Mouse (Mus musculus) common myeloid progenitor, adult 5-6 weeks (primary cell): ENCODE results near the gene Ahdc1. TPM values are rescaled to one million over a fixed set of nuclear protein-coding genes. Genes with fewer than 3 reads are reported as not detected.
"Not testable (repeated sequence)": the region's sequence is repeated elsewhere in the genome, so short reads cannot be mapped to it uniquely, and the experiment has no call there.

ENCODE experiments used
- ATAC-seq: replicated peaks from 2 replicates; pipeline ENCODE4 v1.8.0; 2016; ENCODE audit warnings: low read depth, mild to moderate bottlenecking, moderate TSS enrichment, inconsistent platforms; ENCODE audit not compliant: poor library complexity, severe bottlenecking
- total RNA-seq: library from RNA; stranded (forward); fragments of 200-1000, 187-1606 nt; gene quantifications from 2 replicates; pipeline ENCODE4 v1.2.3, GENCODE M21; 2017

Gene Ahdc1
- total RNA-seq, 1 experiment from 2014 or later: 2.6 TPM

- ATAC-seq: no peak
Observed at GRCm38 (mm10) chr4:133089802-133090201, 78.7 kb downstream of the Ahdc1 start.

- no peak for ATAC-seq
Observed at GRCm38 (mm10) chr4:133090276-133090719, 79.2 kb downstream of the Ahdc1 start.

- no peak for ATAC-seq
Observed at GRCm38 (mm10) chr4:133090720-133091458, 79.8 kb downstream of the Ahdc1 start.

- peak; percentile 27 for ATAC-seq
Observed at GRCm38 (mm10) chr4:133091459-133091785, 80.4 kb downstream of the Ahdc1 start.

GRCm38 (mm10) chr4:133092453-133092901, 81.4 kb downstream of the Ahdc1 start:
- peak; percentile 45 for ATAC-seq

GRCm38 (mm10) chr4:133093056-133093455, 82.0 kb downstream of the Ahdc1 start:
- ATAC-seq: no peak

GRCm38 (mm10) chr4:133093481-133094033, 82.5 kb downstream of the Ahdc1 start:
- no peak for ATAC-seq

GRCm38 (mm10) chr4:133094255-133094654, 83.2 kb downstream of the Ahdc1 start:
- no peak for ATAC-seq

GRCm38 (mm10) chr4:133094936-133095733, 84.1 kb downstream of the Ahdc1 start:
- ATAC-seq: peak; percentile 49

GRCm38 (mm10) chr4:133095734-133096065, 84.6 kb downstream of the Ahdc1 start:
- not testable (repeated sequence) for ATAC-seq

GRCm38 (mm10) chr4:133096671-133097070, 85.6 kb downstream of the Ahdc1 start:
- ATAC-seq: not testable (repeated sequence)

GRCm38 (mm10) chr4:133101751-133102150, 90.7 kb downstream of the Ahdc1 start:
- ATAC-seq: no peak

- no peak for ATAC-seq
Observed at GRCm38 (mm10) chr4:133103525-133104193, 92.6 kb downstream of the Ahdc1 start.

GRCm38 (mm10) chr4:133104194-133104569, 93.1 kb downstream of the Ahdc1 start:
- ATAC-seq: no peak

GRCm38 (mm10) chr4:133106691-133107090, 95.6 kb downstream of the Ahdc1 start:
- no peak for ATAC-seq

- no peak for ATAC-seq
Observed at GRCm38 (mm10) chr4:133107788-133108281, 96.8 kb downstream of the Ahdc1 start.

GRCm38 (mm10) chr4:133108481-133109334, 97.6 kb downstream of the Ahdc1 start:
- no peak for ATAC-seq

GRCm38 (mm10) chr4:133109335-133109801, 98.3 kb downstream of the Ahdc1 start:
- ATAC-seq: no peak

- ATAC-seq: no peak
Observed at GRCm38 (mm10) chr4:133112175-133112838, 101.2 kb downstream of the Ahdc1 start.
